ENCODE assay signal across 22 mouse cellular contexts in the genomic region with DNA sequence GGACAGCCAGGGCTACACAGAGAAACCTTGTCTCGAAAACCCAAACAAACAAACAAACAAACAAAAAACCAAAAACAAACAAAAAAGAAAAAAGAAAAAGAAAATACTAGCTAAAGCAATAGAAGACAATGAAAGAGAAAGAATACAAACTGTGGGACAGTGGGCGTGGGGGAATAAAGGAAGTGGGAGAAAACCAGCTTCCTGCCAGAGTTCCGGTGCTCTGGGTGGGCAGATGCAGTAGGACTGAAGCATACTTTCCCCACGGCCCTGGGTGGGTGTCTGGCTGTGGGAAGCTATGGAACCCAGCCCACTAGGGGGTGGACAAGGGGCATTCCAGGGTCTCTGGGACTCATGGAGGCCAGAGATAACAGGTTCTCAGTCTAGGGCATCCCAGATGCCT. TPM values are rescaled to one million over a fixed set of nuclear protein-coding genes. Genes with fewer than 3 reads are reported as not detected.
"Had no signal": no experiment of that assay in that cellular context is flagged by ENCODE, and none has a peak within 500 bp of the region (broad histone marks: within the 10 kb centered on the region; RNA-seq: fewer than 3 reads in every experiment).

No protein-coding gene starts in this region.

- ATAC-seq: lung, postnatal 0 days; midbrain, embryonic 16.5 days had no signal

- H3K36me3 ChIP-seq: limb, embryonic 13.5 days; liver, embryonic 15.5 days; midbrain, embryonic 12.5 days; neural tube, embryonic 13.5 days; stomach, embryonic 15.5 days had no signal

- H3K4me1 ChIP-seq: limb, embryonic 13.5 days; midbrain, embryonic 12.5 days; neural tube, embryonic 13.5 days; stomach, embryonic 15.5 days had no signal

- H3K4me3 ChIP-seq: layer of hippocampus, adult 2 months; limb, embryonic 13.5 days; liver, embryonic 15.5 days; midbrain, embryonic 12.5 days; neural tube, embryonic 13.5 days; stomach, embryonic 15.5 days had no signal

- H3K27ac ChIP-seq: layer of hippocampus, adult 2 months; limb, embryonic 13.5 days; liver, embryonic 15.5 days; midbrain, embryonic 12.5 days; neural tube, embryonic 13.5 days; stomach, embryonic 15.5 days had no signal

- H3K9ac ChIP-seq: limb, embryonic 13.5 days; liver, embryonic 15.5 days; midbrain, embryonic 12.5 days; neural tube, embryonic 13.5 days; stomach, embryonic 15.5 days had no signal

- H3K27me3 ChIP-seq: limb, embryonic 13.5 days; liver, embryonic 15.5 days; midbrain, embryonic 12.5 days; neural tube, embryonic 13.5 days; stomach, embryonic 15.5 days had no signal

- H3K4me2 ChIP-seq: limb, embryonic 13.5 days; liver, embryonic 11.5 days; liver, embryonic 15.5 days; midbrain, embryonic 12.5 days; neural tube, embryonic 13.5 days; stomach, embryonic 15.5 days had no signal

- DNase-seq: kidney, adult 18-20 months; kidney, postnatal 10 days; kidney, postnatal 4 days; left cerebral cortex, postnatal 4 days; lung, adult 2 months; lung, postnatal 4 days; retina, postnatal 1 day; right cerebral cortex, postnatal 4 days had no signal

- H3K9me3 ChIP-seq: limb, embryonic 13.5 days; liver, embryonic 15.5 days; midbrain, embryonic 12.5 days; neural tube, embryonic 13.5 days; stomach, embryonic 15.5 days had no signal

RNA-seq across cellular contexts. Expression of a gene that starts 21.0 kb away (rescaled TPM):
- total RNA-seq: layer of hippocampus, adult 2 months; layer of hippocampus, postnatal 10 days; left cerebral cortex, postnatal 10 days; megakaryocyte-erythroid progenitor cell, adult 5-6 weeks had no signal
- polyA plus RNA-seq: kidney, embryonic 14.5 days; limb, embryonic 13.5 days; liver, embryonic 11.5 days; liver, embryonic 15.5 days; stomach, embryonic 15.5 days had no signal

RNA-seq across cellular contexts. Expression of a gene that starts 30.2 kb away (rescaled TPM):
- total RNA-seq: megakaryocyte-erythroid progenitor cell, adult 5-6 weeks had no signal
- polyA plus RNA-seq: kidney, embryonic 14.5 days; liver, embryonic 11.5 days; liver, embryonic 15.5 days; testis, adult 2 months had no signal
